Mouse (Mus musculus): Measurements from ENCODE around the gene Cep295nl. TPM values are rescaled to one million over a fixed set of nuclear protein-coding genes. Genes with fewer than 3 reads are reported as not detected.
A peak's percentile ranks its signal among the peaks of the same experiment; 100 is the strongest.
"Not testable (repeated sequence)": the region's sequence is repeated elsewhere in the genome, so short reads cannot be mapped to it uniquely, and the experiment has no call there.

Cep295nl gene
- polyA plus RNA-seq, 1 experiment from 2014 or later: 0.38 TPM

DNA sequence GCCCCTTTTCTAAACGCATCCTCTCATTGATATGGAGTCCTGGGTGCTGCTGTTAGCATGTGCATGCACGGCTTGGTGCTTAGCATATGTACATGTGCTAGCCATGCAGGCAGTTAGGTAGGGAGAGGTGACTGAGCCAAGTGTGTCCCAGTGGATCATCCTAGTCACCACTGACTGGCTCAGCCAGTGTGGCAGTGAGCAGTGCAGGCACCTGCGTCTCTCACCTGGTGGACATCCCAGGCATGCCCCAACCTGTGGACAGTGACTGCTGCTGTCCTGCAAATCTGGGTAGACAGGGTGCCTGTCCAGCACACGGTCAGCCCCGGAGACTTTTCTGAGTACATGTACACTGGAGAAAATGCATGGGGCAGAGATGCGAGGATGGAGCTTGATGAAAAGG lies 13.8 kb downstream of the Cep295nl start:
- no peaks in the 10 kb centered on the region for H3K27me3 ChIP-seq (ENCODE audit: insufficient read depth, poor library complexity, severe bottlenecking)
- H3K36me3 ChIP-seq: peaks cover 43% of the 10 kb centered on the region
- 87% methylated on average over 6 of the region's 6 CpGs for WGBS
- H3K27ac ChIP-seq: no peak overlapping the region
- H3K4me3 ChIP-seq: no peak overlapping the region
- H3K9me3 ChIP-seq: no peaks in the 10 kb centered on the region
- no peak for DNase-seq (ENCODE audit: low spot score)
- peaks cover 35% of the 10 kb centered on the region for H3K4me1 ChIP-seq

- 75% methylated on average over 24 of the region's 24 CpGs for WGBS
- H3K4me3 ChIP-seq: 0 out of 2 replicates have a peak overlapping the region, but pooled peaks have one; percentile 9
- H3K36me3 ChIP-seq: peaks cover 32% of the 10 kb centered on the region
Measured at GRCm38 (mm10) chr11:118326991-118327971, 15.0 kb downstream of the Cep295nl start.

GRCm38 (mm10) chr11:118326491-118326890 lies 15.8 kb downstream of the Cep295nl start:
- 80% methylated on average over 4 of the region's 4 CpGs for WGBS
- Histone ChIP-seq H3K4me1 (peaks cover 42% of the 10 kb centered on the region), H3K9me3 (no peaks in the 10 kb centered on the region), H3K27ac (no peak overlapping the region; the same call in 1 of the 2 replicates), H3K27me3 (ENCODE audit: insufficient read depth, poor library complexity, severe bottlenecking) (no peaks in the 10 kb centered on the region), H3K4me3 (no peak overlapping the region), H3K36me3 (peaks cover 24% of the 10 kb centered on the region)
- no peak for DNase-seq (ENCODE audit: low spot score)

More at GRCm38 (mm10) chr11:118326991-118327971, 15.0 kb downstream of the Cep295nl start:
- DNase-seq (ENCODE audit: low spot score): no peak
- Histone ChIP-seq H3K27ac (peak overlapping the region; percentile 59), H3K4me1 (peaks cover 40% of the 10 kb centered on the region), H3K27me3 (ENCODE audit: insufficient read depth, poor library complexity, severe bottlenecking) (no peaks in the 10 kb centered on the region), H3K9me3 (no peaks in the 10 kb centered on the region)

GRCm38 (mm10) chr11:118324541-118324940 lies 17.8 kb downstream of the Cep295nl start:
- WGBS: 61% methylated on average over 5 of the region's 5 CpGs
- H3K27me3 ChIP-seq (ENCODE audit: insufficient read depth, poor library complexity, severe bottlenecking): no peaks in the 10 kb centered on the region
- H3K36me3 ChIP-seq: peaks cover 15% of the 10 kb centered on the region
- H3K4me3 ChIP-seq: no peak overlapping the region
- H3K4me1 ChIP-seq: peaks cover 42% of the 10 kb centered on the region
- no peaks in the 10 kb centered on the region for H3K9me3 ChIP-seq
- peak overlapping the region; percentile 38; the same call in 1 of the 2 replicates for H3K27ac ChIP-seq
- no peak for DNase-seq (ENCODE audit: low spot score)

DNA sequence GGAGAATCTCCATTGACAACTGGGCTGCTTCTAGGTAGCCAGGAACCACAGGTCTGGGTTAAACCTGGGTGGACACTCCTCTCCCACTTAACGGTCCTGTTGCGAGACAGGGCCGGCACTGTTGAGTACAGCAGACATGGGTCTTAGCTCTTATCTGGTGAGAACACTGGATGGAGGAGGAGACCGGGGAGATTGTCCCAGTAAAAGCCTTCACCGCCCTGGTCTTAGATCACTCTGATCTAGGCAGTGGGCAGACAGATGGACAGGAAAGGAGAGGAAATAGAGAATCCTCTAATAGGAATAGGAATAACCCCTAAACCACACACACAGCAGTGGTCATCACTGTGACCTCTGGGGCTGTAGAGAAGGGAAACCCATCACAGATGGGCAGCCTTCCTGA lies 18.3 kb downstream of the Cep295nl start:
- Histone ChIP-seq H3K4me1 (peaks cover 42% of the 10 kb centered on the region), H3K4me3 (no peak overlapping the region), H3K36me3 (peaks cover 20% of the 10 kb centered on the region), H3K9me3 (no peaks in the 10 kb centered on the region), H3K27me3 (ENCODE audit: insufficient read depth, poor library complexity, severe bottlenecking) (no peaks in the 10 kb centered on the region), H3K27ac (no peak overlapping the region)
- DNase-seq (ENCODE audit: low spot score): no peak
- WGBS: 26% methylated on average over 5 of the region's 5 CpGs

DNA sequence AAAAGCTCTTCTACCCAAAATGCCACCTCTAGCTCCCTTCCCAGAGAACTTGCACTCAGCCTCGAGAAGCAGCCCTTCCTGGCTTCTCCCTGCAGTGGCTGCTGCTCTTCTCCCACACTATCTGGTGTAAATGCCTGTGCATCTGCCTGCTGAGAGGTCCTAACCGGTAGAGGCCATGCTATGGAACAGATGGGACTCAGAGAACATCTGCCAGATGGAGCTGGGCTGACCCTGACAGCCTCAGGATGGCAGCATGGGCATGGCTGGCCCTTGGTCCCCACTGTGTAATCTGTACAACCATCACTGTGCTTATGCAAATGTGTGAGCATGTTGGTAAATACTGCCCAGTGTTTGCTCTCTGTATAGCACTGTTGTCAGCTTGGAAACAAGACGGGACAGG lies 19.7 kb downstream of the Cep295nl start:
- H3K9me3 ChIP-seq: no peaks in the 10 kb centered on the region
- H3K4me1 ChIP-seq: peaks cover 41% of the 10 kb centered on the region
- H3K4me3 ChIP-seq: no peak overlapping the region
- WGBS: 43% methylated on average over 3 of the region's 3 CpGs
- no peaks in the 10 kb centered on the region for H3K27me3 ChIP-seq (ENCODE audit: insufficient read depth, poor library complexity, severe bottlenecking)
- H3K36me3 ChIP-seq: peaks cover 24% of the 10 kb centered on the region
- no peak for DNase-seq (ENCODE audit: low spot score)
- H3K27ac ChIP-seq: no peak overlapping the region

- no peak overlapping the region for H3K4me3 ChIP-seq
- H3K27me3 ChIP-seq (ENCODE audit: insufficient read depth, poor library complexity, severe bottlenecking): no peaks in the 10 kb centered on the region
- WGBS: 63% methylated on average over 4 of the region's 4 CpGs
- H3K27ac ChIP-seq: no peak overlapping the region
- no peaks in the 10 kb centered on the region for H3K9me3 ChIP-seq
- peaks cover 41% of the 10 kb centered on the region for H3K4me1 ChIP-seq
- peaks cover 26% of the 10 kb centered on the region for H3K36me3 ChIP-seq
- no peak for DNase-seq (ENCODE audit: low spot score)
Measured at GRCm38 (mm10) chr11:118321971-118322370, 20.3 kb downstream of the Cep295nl start.

DNA sequence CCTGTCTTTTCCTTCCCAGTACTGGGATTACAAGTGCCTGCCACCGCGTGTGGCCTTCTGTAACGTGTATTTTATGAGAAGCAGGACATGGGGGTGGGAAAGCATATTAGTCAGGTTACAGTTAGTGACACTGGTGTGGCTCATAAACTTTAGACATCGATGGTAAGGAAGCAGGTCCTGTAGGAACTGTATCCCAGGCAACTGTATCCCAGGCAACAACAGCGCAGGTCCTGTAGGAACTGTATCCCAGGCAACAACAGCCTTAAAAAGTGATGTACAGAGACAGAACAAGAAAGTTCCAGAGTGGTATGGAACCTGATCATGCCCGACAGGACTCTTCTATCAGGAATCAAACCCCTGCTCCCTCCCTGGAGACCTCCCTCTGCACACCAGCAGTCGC lies 20.8 kb downstream of the Cep295nl start:
- WGBS: 85% methylated on average over 7 of the region's 7 CpGs
- Histone ChIP-seq H3K9me3 (no peaks in the 10 kb centered on the region), H3K36me3 (peaks cover 28% of the 10 kb centered on the region), H3K4me3 (no peak overlapping the region), H3K27me3 (ENCODE audit: insufficient read depth, poor library complexity, severe bottlenecking) (no peaks in the 10 kb centered on the region), H3K27ac (no peak overlapping the region), H3K4me1 (peaks cover 41% of the 10 kb centered on the region)
- DNase-seq (ENCODE audit: low spot score): no peak

GRCm38 (mm10) chr11:118318678-118319077 lies 23.6 kb downstream of the Cep295nl start:
- H3K36me3 ChIP-seq: peaks cover 29% of the 10 kb centered on the region
- WGBS: 59% methylated on average over 5 of the region's 5 CpGs
- H3K27me3 ChIP-seq (ENCODE audit: insufficient read depth, poor library complexity, severe bottlenecking): no peaks in the 10 kb centered on the region
- no peak for DNase-seq (ENCODE audit: low spot score)
- H3K4me3 ChIP-seq: no peak overlapping the region
- no peaks in the 10 kb centered on the region for H3K9me3 ChIP-seq
- H3K4me1 ChIP-seq: peaks cover 32% of the 10 kb centered on the region
- no peak overlapping the region for H3K27ac ChIP-seq

DNA sequence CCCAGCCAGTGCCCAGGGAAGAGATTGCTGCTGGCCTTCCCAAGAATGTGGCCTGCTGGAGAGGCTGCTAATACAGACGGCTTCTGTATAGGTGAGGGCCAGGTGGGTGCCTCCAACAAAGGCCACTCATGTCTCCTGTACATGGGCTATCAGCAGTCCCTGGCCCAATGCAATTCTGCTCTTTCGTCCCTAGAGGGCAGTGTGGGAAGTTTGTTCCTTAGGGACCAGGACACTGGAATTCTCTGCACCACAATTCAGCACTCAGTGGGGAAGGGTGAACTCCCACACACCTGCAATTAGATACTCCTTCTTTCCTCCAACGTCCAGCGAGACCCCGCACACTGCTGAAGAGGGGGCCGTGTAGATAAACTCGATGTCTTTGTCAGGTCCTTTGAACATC lies 25.2 kb downstream of the Cep295nl start:
- H3K27ac ChIP-seq: 0 out of 2 replicates have a peak overlapping the region, but pooled peaks have one; percentile 19
- H3K27me3 ChIP-seq (ENCODE audit: insufficient read depth, poor library complexity, severe bottlenecking): no peaks in the 10 kb centered on the region
- H3K9me3 ChIP-seq: no peaks in the 10 kb centered on the region
- DNase-seq (ENCODE audit: low spot score): no peak
- 15% methylated on average over 7 of the region's 7 CpGs for WGBS
- no peak overlapping the region for H3K4me3 ChIP-seq
- H3K4me1 ChIP-seq: peaks cover 26% of the 10 kb centered on the region
- H3K36me3 ChIP-seq: peaks cover 39% of the 10 kb centered on the region

DNA sequence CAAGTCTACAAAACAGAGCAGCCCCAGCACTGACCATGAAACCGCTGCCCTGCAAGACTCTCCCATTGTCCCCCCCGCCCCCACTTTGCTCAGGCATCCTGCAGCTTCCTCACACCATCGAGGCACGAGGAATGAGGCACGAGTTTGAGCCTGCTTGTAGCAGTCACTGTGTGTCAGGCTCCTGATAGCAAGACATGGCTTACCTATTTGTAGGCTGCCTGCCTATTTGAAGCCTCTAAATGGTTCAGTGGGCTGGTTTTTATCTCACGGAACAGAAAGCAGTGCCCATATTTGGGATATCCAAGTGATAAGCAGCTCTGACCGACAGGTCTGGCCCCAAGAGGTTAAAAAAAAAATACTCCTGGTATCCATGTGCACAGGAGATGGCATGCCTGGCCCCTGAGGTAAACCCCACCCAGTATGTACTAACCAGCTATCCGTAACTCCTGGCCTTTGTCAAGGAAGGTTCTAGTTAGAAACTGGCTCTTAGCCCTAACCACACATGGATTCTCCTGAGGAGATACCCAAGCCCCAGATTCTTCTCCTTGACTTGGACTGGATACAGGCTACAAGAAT lies 26.0 kb downstream of the Cep295nl start:
- Histone ChIP-seq H3K4me1 (peaks cover 24% of the 10 kb centered on the region), H3K27ac (peak overlapping the region; percentile 30; the same call in 1 of the 2 replicates), H3K27me3 (ENCODE audit: insufficient read depth, poor library complexity, severe bottlenecking) (no peaks in the 10 kb centered on the region), H3K36me3 (peaks cover 44% of the 10 kb centered on the region), H3K9me3 (no peaks in the 10 kb centered on the region), H3K4me3 (no peak overlapping the region)
- 45% methylated on average over 8 of the region's 8 CpGs for WGBS
- DNase-seq (ENCODE audit: low spot score): no peak

GRCm38 (mm10) chr11:118312132-118312723 lies 30.1 kb downstream of the Cep295nl start:
- 75% methylated on average over 6 of the region's 6 CpGs for WGBS
- Histone ChIP-seq H3K4me1 (peaks cover 16% of the 10 kb centered on the region), H3K27ac (no peak overlapping the region), H3K27me3 (ENCODE audit: insufficient read depth, poor library complexity, severe bottlenecking) (no peaks in the 10 kb centered on the region), H3K9me3 (0 out of 2 replicates have a peak, but pooled peaks cover 5% of the 10 kb centered on the region), H3K36me3 (peaks cover 55% of the 10 kb centered on the region), H3K4me3 (no peak overlapping the region)
- no peak for DNase-seq (ENCODE audit: low spot score)

GRCm38 (mm10) chr11:118307962-118308361 lies 34.3 kb downstream of the Cep295nl start:
- not testable (repeated sequence) for H3K4me1 ChIP-seq; H3K27me3 ChIP-seq (ENCODE audit: insufficient read depth, poor library complexity, severe bottlenecking); H3K27ac ChIP-seq; H3K9me3 ChIP-seq; H3K4me3 ChIP-seq; DNase-seq (ENCODE audit: low spot score)
- H3K36me3 ChIP-seq: peaks cover 56% of the 10 kb centered on the region
- WGBS: 76% methylated on average over 2 of the region's 2 CpGs

Measured in heart, embryonic 10.5 days (tissue).